Mouse (Mus musculus): ENCODE data around the gene Batf. TPM values are rescaled to one million over a fixed set of nuclear protein-coding genes. Genes with fewer than 3 reads are reported as not detected.
A peak's percentile ranks its signal among the peaks of the same experiment; 100 is the strongest.

Batf gene
- total and polyA plus RNA-seq, 3 experiments, result 14.4 to 19.9 TPM; not detected in 1

DNA sequence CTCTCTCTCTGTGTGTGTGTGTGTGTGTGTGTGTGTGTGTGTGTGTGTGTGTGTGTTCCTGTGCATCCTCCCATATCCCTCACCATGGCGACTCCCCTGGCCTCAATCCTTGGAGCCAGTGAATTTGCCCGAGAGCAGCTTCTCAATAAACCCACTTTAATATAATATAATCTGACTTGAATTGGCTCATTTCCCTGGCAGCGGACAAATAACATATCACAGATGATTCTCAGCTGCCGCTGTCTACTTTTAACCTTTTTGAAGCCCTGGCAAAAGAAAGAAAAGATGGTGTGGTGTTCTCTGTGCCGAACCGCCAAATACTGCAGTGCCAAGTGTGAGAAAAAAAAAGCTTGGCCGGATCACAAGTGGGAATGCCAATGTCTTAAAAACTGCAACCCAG, 41.7 kb downstream of the Batf start:
- H3K36me3 ChIP-seq (ENCODE audit: control insufficient read depth in 1 of 2, insufficient read depth in 2 of 2, low read length in 2 of 2), result peaks cover 0 to 2% of the 10 kb centered on the region in 2 experiments; a peak in 1 of 4 replicates
- H3K27me3 ChIP-seq (ENCODE audit: control insufficient read depth in 1 of 2, insufficient read depth in 2 of 2, low read length in 2 of 2), result peaks cover 0 to 4% of the 10 kb centered on the region in 2 experiments; a peak in 1 of 4 replicates
- peaks cover 0 to 2% of the 10 kb centered on the region in 2 experiments; a peak in 2 of 4 replicates for H3K4me1 ChIP-seq (ENCODE audit: control insufficient read depth in 1 of 2, insufficient read depth in 2 of 2, low read length in 2 of 2)
- no peak overlapping the region for H3K4me3 ChIP-seq (ENCODE audit: control insufficient read depth in 1 of 2, insufficient read depth in 1 of 2, low read depth in 2 of 2, low read length in 2 of 2)
- no peak for DNase-seq (ENCODE audit: low read depth, low spot score)
- TF ChIP-seq POLR2AphosphoS2 (IDR thresholded peaks at IDR 0.05; ENCODE audit: low read length) (no peak), GATA1 (IDR thresholded peaks at IDR 0.05; ENCODE audit: low read depth, low read length) (no peak), TBP (IDR thresholded peaks at IDR 0.05; ENCODE audit: low read depth, low read length) (no peak), RAD21 (IDR thresholded peaks at IDR 0.05; ENCODE audit: low read depth, low read length) (no peak)
- H3K27ac ChIP-seq (ENCODE audit: control insufficient read depth, low read depth, low read length), result no peak overlapping the region
- H3K9ac ChIP-seq (ENCODE audit: control insufficient read depth, low read depth, low read length, poor library complexity, severe bottlenecking), result no peak overlapping the region
- no peaks in the 10 kb centered on the region for H3K79me2 ChIP-seq (ENCODE audit: control insufficient read depth, insufficient read depth, low read length, poor library complexity)
- no peaks in the 10 kb centered on the region for H3K9me3 ChIP-seq (replicated peaks; ENCODE audit: insufficient read depth, low read length)

- Histone ChIP-seq H3K4me1 (ENCODE audit: control insufficient read depth in 1 of 2, insufficient read depth in 2 of 2, low read length in 2 of 2) (peaks cover 0 to 2% of the 10 kb centered on the region in 2 experiments; a peak in 2 of 4 replicates), H3K4me3 (ENCODE audit: control insufficient read depth in 1 of 2, insufficient read depth in 1 of 2, low read depth in 2 of 2, low read length in 2 of 2) (no peak overlapping the region), H3K27me3 (ENCODE audit: control insufficient read depth in 1 of 2, insufficient read depth in 2 of 2, low read length in 2 of 2) (peaks cover 0 to 6% of the 10 kb centered on the region in 2 experiments; a peak in 2 of 4 replicates), H3K27ac (ENCODE audit: control insufficient read depth, low read depth, low read length) (no peak overlapping the region), H3K9me3 (replicated peaks; ENCODE audit: insufficient read depth, low read length) (no peaks in the 10 kb centered on the region), H3K9ac (ENCODE audit: control insufficient read depth, low read depth, low read length, poor library complexity, severe bottlenecking) (no peak overlapping the region), H3K79me2 (ENCODE audit: control insufficient read depth, insufficient read depth, low read length, poor library complexity) (no peaks in the 10 kb centered on the region), H3K36me3 (ENCODE audit: control insufficient read depth in 1 of 2, insufficient read depth in 2 of 2, low read length in 2 of 2) (peaks cover 0 to 2% of the 10 kb centered on the region in 2 experiments; a peak in 1 of 4 replicates)
- peak; percentile 53 for DNase-seq (ENCODE audit: low read depth, low spot score)
- no peak for TF ChIP-seq ZKSCAN1 (IDR thresholded peaks at IDR 0.05; ENCODE audit: low read depth, low read length)
- TF ChIP-seq CTCF (IDR thresholded peaks at IDR 0.05 in 2 of 3, conservative IDR thresholded peaks at IDR 0.05 in 1 of 3; ENCODE audit: control insufficient read depth in 1 of 3, insufficient read depth in 1 of 3, low read depth in 2 of 3, low read length in 3 of 3, poor library complexity in 1 of 3, severe bottlenecking in 1 of 3), result peak; percentile 87 to 98 (median 91)
- peak; percentile 81 for TF ChIP-seq MAX (IDR thresholded peaks at IDR 0.05; ENCODE audit: low read length)
- peak; percentile 77 for TF ChIP-seq RAD21 (IDR thresholded peaks at IDR 0.05; ENCODE audit: low read depth, low read length)
- TF ChIP-seq ZC3H11A (IDR thresholded peaks at IDR 0.05; ENCODE audit: low read depth, low read length), result peak; percentile 64
- TF ChIP-seq TBP (IDR thresholded peaks at IDR 0.05; ENCODE audit: low read depth, low read length), result no peak
- no peak for TF ChIP-seq NELFE (IDR thresholded peaks at IDR 0.05; ENCODE audit: low read depth, low read length)
- peak; percentile 63; the same call in 1 of the 2 replicates for TF ChIP-seq USF1 (IDR thresholded peaks at IDR 0.05; ENCODE audit: low read depth, low read length)
- TF ChIP-seq MYB (IDR thresholded peaks at IDR 0.05; ENCODE audit: low read depth, low read length), result no peak
- no peak for TF ChIP-seq KAT2A (conservative IDR thresholded peaks at IDR 0.05; ENCODE audit: low read depth, low read length)
- TF ChIP-seq RCOR1 (IDR thresholded peaks at IDR 0.05; ENCODE audit: low read depth, low read length), result no peak
- TF ChIP-seq SMC3 (IDR thresholded peaks at IDR 0.05; ENCODE audit: low read depth, low read length), result peak; percentile 76
- peak; percentile 70; the same call in 1 of the 2 replicates for TF ChIP-seq MYC (IDR thresholded peaks at IDR 0.05; ENCODE audit: low read depth, low read length)
- 0 out of 2 replicates have a peak, but pooled peaks have one; percentile 48 for TF ChIP-seq BHLHE40 (IDR thresholded peaks at IDR 0.05; ENCODE audit: borderline replicate concordance, low read depth, low read length)
- TF ChIP-seq MEF2A (IDR thresholded peaks at IDR 0.05; ENCODE audit: extremely low read depth, insufficient replicate concordance, low read depth, low read length, poor library complexity, severe bottlenecking), result no peak
These were observed 42.8 kb downstream of the Batf start for GRCm38 (mm10) chr12:85729022-85729944.
